Mouse (Mus musculus) C2C12 (cell line): ENCODE results near the gene Cpa1.

ENCODE experiments used
- CEBPB ChIP-seq: IDR thresholded peaks from one replicate; pipeline ENCODE4 v1.6.1; 2011; ENCODE audit warnings: low read depth, mild to moderate bottlenecking, control low read depth, moderate library complexity
- CTCF ChIP-seq: IDR thresholded peaks from one replicate; pipeline ENCODE4 v1.5.1; 2011; ENCODE audit not compliant: control insufficient read depth, insufficient read depth, insufficient read length
- MAX ChIP-seq: IDR thresholded peaks from one replicate; pipeline ENCODE4 v1.6.1; 2011; ENCODE audit warnings: mild to moderate bottlenecking, control low read depth
- MYOD1 ChIP-seq: IDR thresholded peaks from one replicate; pipeline ENCODE4 v1.6.1; 2011; ENCODE audit warnings: low read depth; ENCODE audit not compliant: control insufficient read depth, insufficient read length
- MYOG ChIP-seq: IDR thresholded peaks from one replicate; pipeline ENCODE4 v1.6.1; 2011; ENCODE audit not compliant: control insufficient read depth, insufficient read length; ENCODE audit errors: extremely low read depth
- USF1 ChIP-seq: IDR thresholded peaks from one replicate; pipeline ENCODE4 v1.6.1; 2011; ENCODE audit warnings: low read depth, mild to moderate bottlenecking, control low read depth, moderate library complexity

DNA sequence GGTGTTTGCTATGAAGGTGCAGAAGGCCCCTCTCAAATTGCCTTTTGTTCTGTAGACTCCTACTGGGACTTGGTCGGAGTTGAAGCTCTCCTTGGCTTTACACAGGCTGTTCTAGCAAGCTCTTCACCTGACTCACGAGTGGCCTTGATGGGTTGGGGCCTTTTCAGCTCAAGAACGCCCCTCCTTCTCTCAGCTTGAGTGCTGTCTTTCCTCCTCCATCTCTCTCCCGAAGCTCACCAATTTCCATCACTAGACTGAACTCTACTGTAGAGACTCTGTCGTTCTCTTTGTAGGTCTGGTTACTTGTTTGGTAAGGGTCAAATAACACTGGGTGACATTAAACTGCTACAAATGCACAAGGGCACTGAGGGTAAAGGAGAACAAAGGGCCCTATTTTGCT, 53.8 kb downstream of the Cpa1 start:
- TF ChIP-seq CTCF (no peak), MYOG (no peak), MAX (no peak), USF1 (no peak), CEBPB (no peak), MYOD1 (no peak)
